Mouse (Mus musculus) urinary bladder, postnatal 36 days (tissue): ENCODE results near the gene Xkr7.

Experiments used
- DNase-seq, 2 experiments: peaks; one replicate each; pipeline ENCODE4 v3.0.0; 2022; ENCODE audit warnings: low spot score in 2 of 2, mixed read lengths in 1 of 2

Xkr7 gene

DNA sequence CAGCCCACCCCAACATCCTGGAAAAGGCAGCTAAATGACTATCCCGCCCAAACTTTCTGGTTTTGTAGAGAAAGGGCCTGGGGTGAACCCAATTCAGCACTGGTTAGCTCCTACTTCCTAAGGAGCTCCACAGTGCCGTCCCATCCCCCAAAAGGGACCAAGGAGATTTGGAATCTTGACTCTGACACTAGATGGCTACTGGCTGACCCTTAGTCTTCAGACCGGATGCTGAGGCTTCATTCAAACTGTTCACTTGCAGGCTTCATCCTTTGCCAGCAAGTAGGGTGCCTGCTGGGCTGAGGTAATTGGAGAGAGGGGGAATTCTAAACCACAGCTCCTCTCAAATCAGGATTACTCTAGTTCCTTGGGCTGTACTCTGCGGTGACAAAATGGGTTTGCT lies 1.3 kb downstream of the Xkr7 start:
- DNase-seq, result no peak

DNA sequence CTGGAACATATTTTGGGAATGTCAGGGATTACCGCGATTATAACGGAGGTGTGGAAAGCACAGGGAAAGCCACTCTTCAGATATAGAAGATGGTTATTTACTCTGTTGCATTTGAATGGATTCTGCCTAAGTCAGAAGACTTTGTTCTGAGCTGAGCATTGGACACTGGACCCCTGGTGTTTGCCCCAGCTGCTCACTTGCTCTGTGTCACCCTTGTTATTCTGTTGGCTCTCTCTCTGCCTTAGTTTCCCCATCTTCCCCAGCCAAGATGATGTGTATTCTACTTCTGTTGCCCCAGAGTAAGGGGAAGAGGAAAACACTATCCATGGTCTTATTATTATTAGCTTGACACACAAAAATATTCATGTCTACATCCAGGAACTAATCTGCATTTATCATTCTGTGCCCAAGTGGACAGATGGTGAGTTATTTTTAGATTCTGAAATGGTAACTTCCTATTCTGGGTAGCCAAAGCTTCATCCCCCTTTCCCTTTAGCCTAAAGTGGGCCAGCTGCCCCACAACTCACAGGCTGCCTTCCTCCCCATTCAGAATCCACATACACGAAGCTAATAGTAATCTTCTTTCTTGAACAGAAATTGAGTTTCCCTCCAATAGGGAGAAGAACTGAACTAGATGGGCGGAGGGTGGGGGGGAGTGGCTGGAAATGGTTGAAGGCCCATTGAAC lies 2.0 kb downstream of the Xkr7 start:
- no peak for DNase-seq

DNA sequence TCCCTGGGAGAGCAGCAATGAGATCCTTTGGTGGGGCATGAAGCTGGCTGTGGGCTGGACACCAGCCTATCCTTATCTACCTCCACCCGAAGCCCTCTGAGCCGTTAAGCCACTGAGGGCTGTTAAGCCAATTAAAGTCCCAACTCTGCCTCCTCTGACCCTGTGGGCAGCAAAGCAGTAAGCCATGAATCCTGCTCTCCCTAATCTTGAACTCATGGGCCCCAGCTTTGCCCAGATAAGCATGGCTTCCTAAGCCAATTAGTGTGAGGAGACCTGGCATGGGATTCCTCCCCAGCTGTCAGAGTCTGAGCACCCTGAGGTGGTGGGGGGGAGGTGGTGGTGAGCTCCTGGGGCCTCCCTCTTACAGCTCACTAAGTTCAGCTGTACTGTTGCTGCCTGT lies 5.0 kb downstream of the Xkr7 start:
- DNase-seq, result no peak

DNA sequence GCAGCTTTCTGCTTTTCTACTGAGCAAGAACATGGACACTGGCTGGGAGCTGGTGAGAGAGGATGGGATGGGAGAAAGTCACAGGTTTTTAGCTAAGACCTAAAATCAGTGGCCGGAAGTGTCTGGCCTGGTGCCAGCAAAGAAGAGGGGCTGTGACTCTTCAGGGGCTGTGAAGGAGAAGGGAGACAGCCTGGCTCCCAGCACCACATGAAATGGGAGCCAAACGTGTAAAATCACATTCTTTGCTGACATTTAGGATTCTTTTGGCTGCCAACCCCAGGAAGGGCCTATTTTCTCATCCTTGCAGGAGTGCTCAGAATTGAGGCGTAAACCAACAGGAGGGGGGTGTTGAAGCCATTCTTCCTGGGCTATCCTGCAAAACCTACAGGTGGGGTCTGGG lies 12.2 kb downstream of the Xkr7 start:
- no peak for DNase-seq

DNA sequence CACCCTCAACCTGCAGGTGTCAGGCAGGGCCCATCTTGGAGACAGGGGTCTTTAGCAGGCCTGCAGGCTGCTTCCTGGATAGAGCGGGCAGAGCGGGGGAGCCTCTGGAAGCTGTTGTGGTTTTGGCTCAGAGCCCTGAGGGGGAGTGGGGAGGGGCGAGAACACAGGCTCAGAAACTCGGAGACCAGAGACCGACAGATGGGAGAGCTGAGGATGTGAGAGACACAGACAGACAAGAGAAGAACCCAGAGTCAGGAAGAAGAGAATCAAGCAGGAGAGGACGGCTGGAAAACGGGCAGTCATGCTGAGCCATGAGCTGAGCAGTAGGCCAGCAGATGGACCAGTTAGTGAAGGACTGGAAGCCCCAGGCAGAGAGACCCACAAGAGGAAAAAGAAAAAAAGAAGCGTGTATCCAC lies 14.2 kb downstream of the Xkr7 start:
- no peak for DNase-seq

DNA sequence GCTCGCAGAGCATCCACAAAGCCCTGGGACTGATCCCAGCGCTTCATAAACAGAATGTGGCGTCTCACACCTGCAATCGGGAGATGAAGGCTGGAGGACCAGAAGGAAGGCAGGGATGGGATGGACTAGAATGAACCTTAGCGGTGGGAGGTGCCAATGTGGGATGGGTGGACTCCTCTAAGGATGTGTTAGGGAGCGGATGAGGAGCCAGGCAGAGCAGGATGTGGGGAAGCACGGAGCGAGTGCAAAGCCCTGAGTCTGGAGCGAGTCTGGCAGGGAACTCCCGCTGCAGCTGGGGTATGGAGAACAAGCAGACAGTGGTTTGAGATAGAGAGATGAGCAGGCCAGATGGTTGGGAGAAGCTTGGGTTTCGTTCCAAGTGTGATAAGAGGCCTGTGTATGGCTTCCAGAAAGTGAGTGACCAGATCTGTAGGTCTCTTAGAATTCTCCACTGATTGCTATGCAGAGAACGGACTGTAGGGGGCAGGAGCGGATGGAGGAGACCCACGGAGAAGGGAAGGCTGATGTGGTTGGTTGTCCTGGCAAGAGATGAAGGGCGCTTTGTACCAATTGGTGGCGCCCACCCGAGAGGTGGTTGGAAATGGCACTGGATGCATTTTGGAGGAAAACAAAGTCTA lies 16.3 kb downstream of the Xkr7 start:
- peak; percentile 10 to 31 for DNase-seq

DNA sequence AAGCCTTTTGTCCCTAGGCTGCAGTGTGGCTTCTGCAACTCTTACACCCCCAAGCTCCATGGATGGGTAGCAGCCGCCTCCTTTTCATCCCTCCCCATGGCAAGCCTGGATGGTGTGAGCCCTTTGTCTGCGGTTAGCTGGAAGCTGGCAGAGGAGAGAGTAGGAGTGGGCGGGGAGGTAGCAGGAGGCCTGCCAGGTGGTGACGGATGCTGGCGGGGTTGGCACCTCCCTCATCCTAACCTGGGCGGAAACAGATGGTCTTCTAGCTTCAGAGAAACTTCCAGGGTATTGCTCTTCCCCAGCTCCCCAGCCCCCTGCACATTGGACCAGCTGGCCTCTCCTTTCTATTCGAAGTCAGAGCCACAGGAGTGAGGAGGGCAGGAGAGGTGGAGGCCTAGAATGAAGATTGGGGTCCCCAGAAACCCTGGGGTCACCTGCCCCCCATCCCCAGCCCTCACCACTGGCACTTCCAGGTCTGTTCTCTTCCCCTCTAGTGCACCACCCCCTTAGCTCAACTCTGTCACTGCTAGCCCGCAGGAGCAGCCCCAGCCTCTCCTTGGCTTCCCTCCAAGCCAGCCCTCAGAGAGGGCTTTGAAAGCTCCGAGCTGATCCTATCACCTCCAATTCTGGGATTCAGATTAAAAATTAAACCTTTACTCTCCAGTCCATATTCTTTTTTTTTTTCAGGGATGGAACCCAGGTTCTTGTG lies 17.8 kb downstream of the Xkr7 start:
- no peak for DNase-seq

DNA sequence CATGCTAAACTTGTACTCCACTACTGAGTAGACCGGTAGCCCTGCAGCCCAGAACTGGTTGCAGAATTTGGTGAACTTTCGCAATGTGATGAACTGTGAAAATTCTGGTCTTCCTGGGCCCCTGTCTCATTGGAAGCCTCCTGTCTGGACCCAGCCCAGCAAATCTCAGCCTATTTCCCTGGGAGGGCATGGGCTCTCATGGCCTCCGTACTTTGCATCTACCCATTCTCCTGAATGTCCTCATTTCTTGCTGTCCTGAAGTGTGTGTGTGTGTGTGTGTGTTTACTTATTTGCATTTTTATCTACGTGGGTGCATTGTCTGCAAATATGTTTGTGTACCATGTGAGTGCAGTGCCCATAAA lies 18.3 kb downstream of the Xkr7 start:
- no peak for DNase-seq

DNA sequence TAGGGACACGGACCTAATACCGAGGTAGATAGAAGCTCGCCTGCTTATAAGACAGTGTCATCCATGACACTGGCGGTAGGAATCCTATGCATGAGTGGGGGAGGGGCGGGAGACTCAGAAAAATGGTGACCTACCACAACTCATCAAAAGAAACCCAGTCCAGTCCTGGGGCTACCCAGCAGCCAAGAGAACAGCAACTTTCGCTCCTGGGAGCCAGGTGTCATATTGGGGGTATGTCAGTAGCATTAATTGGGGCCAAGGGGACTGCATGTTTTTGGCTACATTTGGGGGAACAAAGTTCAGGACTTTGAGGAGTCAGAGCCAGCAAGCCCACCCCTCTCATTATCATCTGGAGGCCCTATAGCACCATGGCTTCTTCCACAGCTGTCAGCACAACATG lies 19.4 kb downstream of the Xkr7 start:
- DNase-seq, result no peak

DNA sequence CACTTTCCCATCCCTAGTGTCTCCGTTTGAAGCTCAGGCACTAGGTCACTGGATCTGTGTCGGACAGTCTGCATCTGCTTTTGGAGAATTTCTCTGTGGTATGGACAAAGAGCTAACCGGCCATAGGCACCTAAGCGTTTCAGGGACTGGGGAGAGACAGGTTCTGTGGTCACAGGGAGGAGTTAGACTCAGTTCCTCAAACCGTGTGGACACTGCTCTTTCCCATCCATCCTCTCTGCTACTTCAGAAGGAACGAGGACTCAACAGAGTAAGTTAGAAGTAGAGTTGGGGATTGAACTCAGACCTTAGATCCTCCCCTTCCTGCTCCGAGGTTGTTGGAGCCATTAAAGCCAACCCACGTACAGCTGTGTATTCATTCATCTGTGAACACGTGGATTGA lies 19.9 kb downstream of the Xkr7 start:
- DNase-seq, result no peak

DNA sequence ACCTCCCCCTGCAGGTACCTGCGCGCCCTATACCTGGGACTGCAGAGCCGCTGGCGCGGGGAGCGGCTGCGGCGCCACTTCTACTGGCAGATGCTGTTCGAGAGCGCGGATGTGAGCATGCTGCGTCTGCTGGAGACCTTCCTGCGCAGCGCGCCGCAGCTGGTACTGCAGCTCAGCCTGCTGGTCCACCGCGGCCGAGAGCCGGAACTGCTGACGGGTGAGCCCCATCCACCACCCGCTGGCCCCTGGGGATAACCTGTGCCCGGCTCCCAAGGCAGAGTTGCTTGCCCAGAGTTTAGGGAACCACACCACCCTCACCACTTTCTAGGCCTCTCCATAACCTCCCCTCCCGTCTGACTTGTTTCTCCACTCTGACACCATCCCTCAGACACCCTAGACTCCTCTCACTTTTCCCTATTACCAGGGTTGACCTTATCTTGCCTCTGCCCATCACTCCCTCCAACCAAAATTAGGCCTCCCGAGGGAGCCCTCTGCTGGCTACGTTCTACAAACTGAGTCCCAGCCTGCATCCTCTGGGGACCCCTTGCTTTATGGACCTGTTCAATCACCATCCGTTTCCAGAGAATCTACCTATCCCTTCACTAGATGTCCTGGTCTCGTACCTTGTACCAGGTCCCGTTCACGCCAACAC lies 21.2 kb downstream of the Xkr7 start:
- no peak for DNase-seq

DNA sequence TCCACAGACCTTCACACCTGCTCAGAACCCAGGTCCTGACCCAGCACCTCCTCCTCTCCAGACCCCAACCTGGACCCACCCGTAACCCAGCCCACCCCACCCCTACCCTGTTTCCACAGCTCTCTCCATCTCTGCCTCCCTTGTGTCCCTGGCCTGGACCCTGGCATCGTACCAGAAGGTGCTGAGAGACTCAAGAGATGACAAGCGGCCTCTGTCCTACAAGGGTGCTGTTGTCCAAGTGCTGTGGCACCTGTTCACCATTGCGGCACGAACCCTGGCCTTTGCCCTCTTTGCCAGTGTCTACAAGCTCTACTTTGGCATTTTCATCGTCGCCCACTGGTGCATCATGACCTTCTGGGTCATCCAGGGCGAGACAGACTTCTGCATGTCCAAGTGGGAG lies 22.2 kb downstream of the Xkr7 start:
- no peak for DNase-seq

DNA sequence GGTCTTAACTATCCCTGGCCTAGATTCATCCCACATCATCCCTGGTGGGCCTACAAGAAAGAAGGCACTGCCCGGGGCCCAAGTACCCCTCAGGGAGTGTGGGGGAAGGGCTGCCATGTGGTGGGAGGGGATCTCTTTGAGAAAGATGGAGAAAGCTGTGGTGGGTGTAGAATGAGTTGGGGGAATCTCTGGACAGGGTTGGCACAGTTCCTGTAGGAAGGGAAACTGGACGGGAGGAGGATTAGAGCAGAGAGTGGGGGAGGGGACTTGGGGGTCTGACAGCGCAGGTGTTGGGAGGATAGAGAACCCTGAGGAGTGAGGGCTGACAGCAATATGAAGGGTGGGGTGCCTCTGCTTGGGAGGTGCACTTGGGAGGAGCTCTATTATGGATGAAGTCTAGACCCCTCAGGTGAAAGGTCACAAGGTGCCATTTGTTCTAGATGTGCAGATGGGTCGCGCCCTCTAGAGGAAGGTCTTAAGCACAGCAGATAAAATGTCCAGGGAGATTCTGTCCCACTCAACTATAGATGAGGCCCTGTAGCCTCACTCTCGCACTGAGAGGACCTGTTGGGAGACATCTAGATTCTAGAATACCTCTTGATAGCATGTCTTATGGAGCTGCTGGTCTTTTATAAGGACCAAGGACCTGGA lies 23.7 kb downstream of the Xkr7 start:
- DNase-seq, result no peak

DNA sequence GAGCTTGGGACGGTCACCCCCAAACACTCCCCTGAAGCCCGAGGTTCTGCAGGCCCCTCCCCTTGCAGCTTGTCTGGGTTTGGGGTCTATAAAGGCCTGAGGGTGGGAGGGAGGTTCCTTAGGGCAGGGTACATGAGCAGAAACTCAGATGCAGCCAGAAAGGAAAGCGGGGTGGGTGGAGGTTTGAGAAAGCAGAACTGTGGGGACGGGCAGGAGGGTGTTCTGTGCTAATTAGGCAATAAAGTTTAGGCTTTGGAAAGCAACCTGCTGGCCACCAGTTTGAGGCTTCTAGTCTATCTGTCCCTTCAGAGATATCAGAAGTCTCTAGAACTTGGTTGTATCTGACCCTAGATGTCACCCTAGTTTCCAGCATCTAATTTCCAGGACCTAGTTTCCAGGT lies 26.7 kb downstream of the Xkr7 start:
- no peak for DNase-seq

DNA sequence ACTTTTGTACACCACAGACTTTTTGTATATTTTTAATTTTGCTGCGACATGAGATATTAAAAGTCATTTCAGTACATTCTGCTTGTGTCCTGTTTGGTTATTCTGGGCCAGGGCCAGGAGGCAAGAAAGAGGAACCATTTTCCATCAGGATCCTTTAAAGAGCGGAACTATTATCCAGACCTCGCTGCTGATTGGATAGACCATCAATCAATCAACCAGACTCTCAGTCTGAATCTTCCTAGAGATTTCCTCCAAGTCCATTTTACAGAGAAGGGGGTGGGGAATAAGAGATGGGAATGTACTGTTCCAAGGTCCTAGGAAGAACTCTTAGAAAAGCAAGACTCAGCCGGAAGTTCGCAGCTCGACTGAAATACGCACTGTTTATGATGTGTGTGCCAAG lies 28.6 kb downstream of the Xkr7 start:
- no peak for DNase-seq

DNA sequence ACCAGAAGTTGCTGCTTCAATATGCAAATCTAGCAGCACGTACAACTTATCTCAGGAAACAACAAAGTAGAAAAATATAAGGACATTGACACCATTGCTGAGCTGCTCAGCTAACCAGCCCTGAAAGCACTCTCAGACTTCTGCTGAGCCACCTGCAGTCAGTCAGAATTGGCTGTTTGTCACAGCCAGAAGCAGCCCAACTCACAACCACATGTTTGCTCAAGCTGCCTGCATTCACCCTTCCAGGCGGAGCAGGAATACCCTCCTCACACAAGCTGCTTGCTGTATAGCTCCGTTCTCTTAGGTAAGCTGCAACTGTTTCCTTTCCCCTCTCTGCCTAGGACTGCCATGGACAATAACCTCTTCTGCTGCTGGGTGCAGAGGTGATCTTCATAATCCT lies 31.7 kb downstream of the Xkr7 start:
- no peak for DNase-seq

DNA sequence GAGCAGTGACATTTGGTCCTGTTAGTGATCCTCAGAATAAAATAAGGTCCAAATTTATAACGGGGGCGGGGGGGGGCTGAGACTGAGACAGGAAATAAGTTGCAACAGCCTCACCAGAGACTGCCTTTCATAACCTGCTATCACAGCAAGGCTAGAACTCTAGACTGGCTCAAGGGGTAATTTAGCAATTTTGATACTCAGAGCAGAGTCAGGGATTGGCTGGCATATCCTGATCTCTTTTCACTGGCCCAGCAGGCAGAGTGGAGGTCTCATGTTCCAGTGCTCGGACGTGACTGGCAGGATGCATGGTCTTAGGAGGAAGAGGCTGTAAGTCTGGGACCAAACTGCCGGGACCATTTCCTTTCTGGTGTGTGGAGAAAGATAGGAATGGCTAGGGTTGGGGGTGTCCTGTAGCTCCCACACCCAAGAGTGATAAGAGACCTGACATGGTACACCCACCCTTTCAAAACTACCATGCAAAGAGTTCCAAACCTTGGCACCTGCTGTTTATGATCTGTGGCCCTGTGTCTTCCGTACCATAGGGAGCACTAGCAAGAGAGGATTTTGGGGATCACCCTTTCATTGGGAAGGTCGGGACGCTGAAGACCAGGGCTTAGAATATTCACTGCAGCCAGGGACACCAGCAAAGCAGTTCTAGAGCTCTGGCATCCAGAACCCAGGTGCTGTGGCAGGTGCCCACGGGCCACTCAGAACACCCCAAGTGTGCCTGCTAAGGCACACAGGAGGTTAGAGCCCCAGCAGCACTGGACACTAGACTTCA lies 32.7 kb downstream of the Xkr7 start:
- no peak for DNase-seq

DNA sequence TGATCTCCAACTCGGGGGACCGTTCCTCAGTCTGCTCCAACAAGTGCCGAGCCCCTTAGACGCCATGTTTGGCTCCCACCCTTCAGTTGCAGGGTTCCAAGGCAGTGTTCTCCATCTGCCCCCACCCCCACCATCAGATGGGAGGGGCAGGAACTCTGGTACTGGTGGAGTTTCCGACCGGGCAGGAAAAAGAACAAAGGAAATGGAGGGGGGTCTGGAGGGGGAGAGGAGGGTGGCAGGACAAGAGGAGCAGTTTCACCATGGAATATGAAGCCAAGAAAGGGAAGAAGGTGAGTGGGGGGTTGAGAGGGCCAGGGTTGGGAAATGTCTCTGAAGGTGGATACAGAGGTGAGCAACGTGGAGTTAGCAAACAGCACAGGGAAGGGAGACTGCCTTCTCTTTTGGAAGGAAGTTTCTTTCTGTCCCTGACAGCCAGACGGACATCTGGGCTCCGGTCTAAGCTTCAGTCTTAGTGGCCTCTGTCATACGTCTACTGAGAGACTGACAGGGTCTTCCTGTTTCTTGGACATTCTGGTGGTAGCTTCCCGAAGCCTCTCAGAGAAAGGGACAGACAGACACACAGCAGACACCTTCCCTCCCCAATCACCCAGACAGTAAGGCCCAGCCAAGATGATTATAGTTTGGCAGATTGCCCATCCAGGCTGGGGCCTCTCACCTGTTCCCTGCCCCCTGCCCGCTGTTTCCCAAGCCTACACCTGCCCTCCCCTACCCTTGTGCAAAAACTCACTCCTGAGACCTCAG lies 34.3 kb downstream of the Xkr7 start, which contains the start of gene Ccm2l:
Gene Ccm2l (plus strand): TSS at position 209 of the 762 bp plus-strand sequence.
- DNase-seq, result no peak

DNA sequence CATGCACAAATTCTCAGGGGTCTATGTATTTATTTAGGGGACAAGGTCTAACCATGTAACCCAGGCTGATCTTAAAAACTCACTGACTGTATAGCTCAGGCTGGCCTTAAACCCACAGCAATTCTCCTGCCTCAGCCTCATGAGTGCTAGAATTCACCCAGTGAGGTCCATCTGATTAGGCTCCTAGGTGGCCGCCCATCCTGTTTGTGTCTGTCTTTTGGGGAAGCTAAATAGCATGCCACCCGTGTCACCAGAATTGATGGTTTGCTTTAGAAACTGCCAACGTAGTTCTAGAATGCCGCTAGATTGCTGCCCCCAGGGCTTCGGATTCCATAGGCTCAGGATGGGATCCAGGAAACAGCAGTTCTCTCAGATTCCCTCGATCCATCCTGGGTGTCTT lies 35.3 kb downstream of the Xkr7 start:
- no peak for DNase-seq

DNA sequence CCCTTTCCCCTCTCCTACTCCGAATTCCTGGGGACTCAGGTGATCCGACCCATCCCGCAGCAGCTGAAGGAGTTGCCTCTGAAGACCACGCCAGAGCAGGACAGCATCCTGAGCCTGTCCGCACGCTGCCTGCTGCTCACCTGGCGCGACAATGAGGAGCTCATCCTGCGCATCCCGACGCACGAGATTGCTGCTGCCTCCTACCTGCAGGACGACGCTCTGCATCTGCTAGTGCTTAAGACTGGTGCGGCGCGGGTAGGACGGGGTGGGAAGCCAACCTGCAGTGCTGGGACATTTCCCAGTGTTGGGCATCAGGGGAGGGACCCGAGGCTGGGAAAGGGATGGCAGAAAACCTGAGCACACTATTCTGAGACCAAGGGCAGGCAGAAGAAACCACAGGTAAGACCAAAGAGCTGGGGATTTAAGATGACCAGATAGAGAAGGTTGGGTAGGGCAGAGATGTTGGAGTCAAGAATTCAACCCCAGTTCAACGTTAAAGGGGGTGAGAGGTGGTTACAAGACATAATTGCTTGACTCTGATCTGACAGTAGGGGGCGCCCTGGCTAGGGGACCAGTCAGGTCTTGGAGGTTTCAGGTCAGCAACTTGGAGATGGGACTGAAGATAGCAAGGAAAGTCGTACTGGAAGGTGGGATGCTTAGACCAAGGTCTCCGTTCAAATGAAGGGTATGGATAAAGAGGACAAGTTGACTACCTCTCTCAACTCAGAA lies 39.3 kb downstream of the Xkr7 start:
- no peak for DNase-seq
